Mouse (Mus musculus): Measurements from ENCODE around the gene Mcm2.
A peak's percentile ranks its signal among the peaks of the same experiment; 100 is the strongest.

GRCm38 (mm10) chr6:88849270-88849669, 49.3 kb downstream of the Mcm2 start:
- TF ChIP-seq MAX (IDR thresholded peaks at IDR 0.05), result no peak
- TF ChIP-seq CTCF (IDR thresholded peaks at IDR 0.05; ENCODE audit: control insufficient read depth, insufficient read depth, insufficient read length), result peak; percentile 63
- TF ChIP-seq CEBPB (IDR thresholded peaks at IDR 0.05; ENCODE audit: low read depth), result no peak
- no peak for TF ChIP-seq USF1 (IDR thresholded peaks at IDR 0.05; ENCODE audit: low read depth)

Measured in C2C12 (cell line).